Mouse (Mus musculus) forelimb bud, embryonic 11.5 days (tissue): ENCODE measurements around the gene Cntn4.

ENCODE experiments used
- DNase-seq: peaks from one replicate; pipeline ENCODE4 v3.0.0-alpha.2; 2012; ENCODE audit warnings: low read depth, low spot score

Cntn4 gene

GRCm38 (mm10) chr6:106645496-106646211, 968.2 kb downstream of the Cntn4 start:
- peak; percentile 38 for DNase-seq

GRCm38 (mm10) chr6:106646945-106647344, 969.5 kb downstream of the Cntn4 start:
- DNase-seq: no peak

GRCm38 (mm10) chr6:106663780-106664651, 986.6 kb downstream of the Cntn4 start:
- peak; percentile 65 for DNase-seq

GRCm38 (mm10) chr6:106675581-106675980, 998.1 kb downstream of the Cntn4 start:
- DNase-seq: no peak

GRCm38 (mm10) chr6:106701931-106702330, 1024.5 kb downstream of the Cntn4 start:
- DNase-seq: no peak

- no peak for DNase-seq
Observed at GRCm38 (mm10) chr6:106705506-106706035, 1028.1 kb downstream of the Cntn4 start.

GRCm38 (mm10) chr6:106725642-106726041, 1048.2 kb downstream of the Cntn4 start:
- no peak for DNase-seq

- no peak for DNase-seq
Observed at GRCm38 (mm10) chr6:106726078-106726477, 1048.6 kb downstream of the Cntn4 start.

GRCm38 (mm10) chr6:106727703-106728102, 1050.2 kb downstream of the Cntn4 start:
- DNase-seq: no peak

- no peak for DNase-seq
Observed at GRCm38 (mm10) chr6:106729682-106730314, 1052.3 kb downstream of the Cntn4 start.

GRCm38 (mm10) chr6:106732563-106732962, 1055.1 kb downstream of the Cntn4 start:
- no peak for DNase-seq

GRCm38 (mm10) chr6:106738229-106738628, 1060.8 kb downstream of the Cntn4 start:
- DNase-seq: no peak

- DNase-seq: no peak
Observed at GRCm38 (mm10) chr6:106740244-106740825, 1062.9 kb downstream of the Cntn4 start.

- DNase-seq: no peak
Observed at GRCm38 (mm10) chr6:106743556-106744233, 1066.2 kb downstream of the Cntn4 start.

- peak; percentile 9 for DNase-seq
Observed at GRCm38 (mm10) chr6:106745673-106746394, 1068.4 kb downstream of the Cntn4 start.

GRCm38 (mm10) chr6:106747251-106747650, 1069.8 kb downstream of the Cntn4 start:
- DNase-seq: no peak

- no peak for DNase-seq
Observed at GRCm38 (mm10) chr6:106747804-106748203, 1070.3 kb downstream of the Cntn4 start.
